Comparison of ENCODE assay signal across 13 mouse cellular contexts in the genomic region with DNA sequence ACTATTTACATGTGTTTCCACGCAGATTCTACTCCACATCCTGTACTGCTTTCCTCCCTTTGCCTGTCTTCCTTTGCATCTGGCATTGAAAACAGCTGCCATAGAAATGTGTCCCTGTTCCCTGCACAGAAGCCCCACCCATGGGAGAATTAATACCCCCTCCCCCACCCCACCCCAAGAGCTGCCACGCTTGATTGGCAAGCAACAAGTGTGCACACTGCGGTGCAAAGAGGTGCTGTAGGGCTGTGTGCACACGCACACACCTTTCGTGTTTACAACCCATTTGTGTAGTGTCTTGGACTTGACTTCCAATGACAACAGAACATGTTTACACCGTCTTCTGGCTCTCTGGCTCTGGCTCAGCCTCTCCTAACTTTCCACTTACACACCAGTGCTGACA.
"Had no signal": no experiment of that assay in that cellular context is flagged by ENCODE, and none has a peak within 500 bp of the region (broad histone marks: within the 10 kb centered on the region; RNA-seq: fewer than 3 reads in every experiment).

No protein-coding gene starts in this region.

- H3K4me3 ChIP-seq: limb, embryonic 13.5 days; liver, embryonic 15.5 days; midbrain, embryonic 13.5 days; neural tube, embryonic 15.5 days had no signal

- H3K4me1 ChIP-seq: limb, embryonic 13.5 days; liver, embryonic 15.5 days had no signal

- H3K36me3 ChIP-seq: limb, embryonic 13.5 days; liver, embryonic 15.5 days; midbrain, embryonic 13.5 days; neural tube, embryonic 15.5 days had no signal

- DNase-seq: kidney, adult 11 months; kidney, postnatal 10 days; kidney, postnatal 4 days; lung, adult 2 months; right cerebral cortex, adult 18-20 months; right cerebral cortex, postnatal 25 days; thymus, adult 18-20 months; thymus, postnatal 14 days had no signal

- H3K27ac ChIP-seq: limb, embryonic 13.5 days; liver, embryonic 15.5 days; midbrain, embryonic 13.5 days; neural tube, embryonic 15.5 days had no signal

- ATAC-seq: midbrain, embryonic 13.5 days had no signal

- H3K27me3 ChIP-seq: limb, embryonic 13.5 days; liver, embryonic 15.5 days; midbrain, embryonic 13.5 days; neural tube, embryonic 15.5 days had no signal

- H3K4me2 ChIP-seq: limb, embryonic 13.5 days; liver, embryonic 11.5 days; liver, embryonic 15.5 days; midbrain, embryonic 13.5 days; neural tube, embryonic 15.5 days had no signal

- H3K9me3 ChIP-seq: limb, embryonic 13.5 days; liver, embryonic 15.5 days; midbrain, embryonic 13.5 days; neural tube, embryonic 15.5 days had no signal

- H3K9ac ChIP-seq: limb, embryonic 13.5 days; liver, embryonic 15.5 days; midbrain, embryonic 13.5 days; neural tube, embryonic 15.5 days had no signal
